Mouse (Mus musculus) 416B (cell line): ENCODE measurements around the gene Art1.

Experiments
- DNase-seq: peaks from one replicate; pipeline ENCODE4 v3.0.0; 2011; ENCODE audit warnings: low read depth

Gene Art1

GRCm38 (mm10) chr7:102101487-102101886, at the start of gene Art1:
Gene Art1, plus strand, starts transcription at chr7:102101743.
- DNase-seq: no peak

- no peak for DNase-seq
Observed at GRCm38 (mm10) chr7:102061353-102061752, 40.2 kb upstream of the Art1 start.

GRCm38 (mm10) chr7:102062203-102062602, 39.3 kb upstream of the Art1 start:
- no peak for DNase-seq

GRCm38 (mm10) chr7:102063891-102064290, 37.7 kb upstream of the Art1 start:
- DNase-seq: peak; percentile 78

GRCm38 (mm10) chr7:102064655-102065045, 36.9 kb upstream of the Art1 start:
- DNase-seq: peak; percentile 10

- peak; percentile 97 for DNase-seq
Observed at GRCm38 (mm10) chr7:102065046-102065891, 36.3 kb upstream of the Art1 start, which contains the start of the genes Rnf121, Xndc1 and Xntrpc. Gene Rnf121, minus strand, starts transcription at chr7:102065469. Gene Xndc1, plus strand, starts transcription at chr7:102065511. Gene Xntrpc, plus strand, starts transcription at chr7:102065713.

- peak; percentile 26 for DNase-seq
Observed at GRCm38 (mm10) chr7:102066363-102066762, 35.2 kb upstream of the Art1 start.

GRCm38 (mm10) chr7:102076714-102077296, 24.7 kb upstream of the Art1 start:
- peak; percentile 69 for DNase-seq

- peak; percentile 54 for DNase-seq
Observed at GRCm38 (mm10) chr7:102078517-102078916, 23.0 kb upstream of the Art1 start.

GRCm38 (mm10) chr7:102080311-102080710, 21.2 kb upstream of the Art1 start:
- no peak for DNase-seq

GRCm38 (mm10) chr7:102081784-102082183, 19.8 kb upstream of the Art1 start:
- DNase-seq: no peak

GRCm38 (mm10) chr7:102082816-102083215, 18.7 kb upstream of the Art1 start, which contains the start of gene Trpc2:
Gene Trpc2, plus strand, starts transcription at chr7:102083116.
- DNase-seq: no peak

GRCm38 (mm10) chr7:102084041-102084696, 17.4 kb upstream of the Art1 start:
- DNase-seq: no peak

GRCm38 (mm10) chr7:102087336-102087735, 14.2 kb upstream of the Art1 start:
- no peak for DNase-seq

GRCm38 (mm10) chr7:102099760-102100661, 1.5 kb upstream of the Art1 start:
- DNase-seq: peak; percentile 41

- DNase-seq: no peak
Observed at GRCm38 (mm10) chr7:102100868-102101267, 675 bp upstream of the Art1 start.

- no peak for DNase-seq
Observed at GRCm38 (mm10) chr7:102102241-102102640, 698 bp downstream of the Art1 start.

GRCm38 (mm10) chr7:102102696-102103095, 1.2 kb downstream of the Art1 start:
- DNase-seq: no peak

- DNase-seq: no peak
Observed at GRCm38 (mm10) chr7:102103555-102103954, 2.0 kb downstream of the Art1 start.

GRCm38 (mm10) chr7:102104126-102104525, 2.6 kb downstream of the Art1 start:
- no peak for DNase-seq

GRCm38 (mm10) chr7:102106700-102107141, 5.2 kb downstream of the Art1 start:
- no peak for DNase-seq

GRCm38 (mm10) chr7:102108206-102108605, 6.7 kb downstream of the Art1 start:
- DNase-seq: no peak
